Mouse (Mus musculus) lung, embryonic 14.5 days (tissue): ENCODE results near the gene Fth1. TPM values are rescaled to one million over a fixed set of nuclear protein-coding genes. Genes with fewer than 3 reads are reported as not detected.

Experiments
- ATAC-seq: fragments of 200-750 bp; cut with Nextera tagmentation; 2 replicates; pipeline ENCODE4 v1.8.0; 2017; ENCODE audit warnings: mild to moderate bottlenecking, moderate TSS enrichment, moderate library complexity; ENCODE audit not compliant: insufficient read depth
- DNase-seq: peaks from one replicate; pipeline ENCODE4 v3.0.0-alpha.2; 2015
- H3K27ac ChIP-seq: fragments of 300-500 bp; sonication (generic); 2 replicates; pipeline ENCODE4 v1.5.1; 2014; ENCODE audit warnings: low read depth, mild to moderate bottlenecking, moderate library complexity
- H3K27me3 ChIP-seq: fragments of 300-500 bp; sonication (generic); 2 replicates; pipeline ENCODE4 v1.6.1; 2014; ENCODE audit warnings: low read length, control low read depth; ENCODE audit not compliant: insufficient read depth
- H3K36me3 ChIP-seq: fragments of 300-500 bp; sonication (generic); 2 replicates; pipeline ENCODE4 v1.6.1; 2014; ENCODE audit warnings: control low read depth; ENCODE audit not compliant: insufficient read depth
- H3K4me1 ChIP-seq: fragments of 300-500 bp; sonication (generic); 2 replicates; pipeline ENCODE4 v1.6.1; 2014; ENCODE audit warnings: antibody characterized with exemption, control low read depth; ENCODE audit not compliant: insufficient read depth
- H3K4me2 ChIP-seq: fragments of 300-500 bp; sonication (generic); 2 replicates; pipeline ENCODE4 v1.6.1; 2014; ENCODE audit warnings: mild to moderate bottlenecking
- H3K4me3 ChIP-seq: fragments of 300-500 bp; sonication (generic); 2 replicates; pipeline ENCODE4 v1.5.1; 2014; ENCODE audit warnings: low read depth, low read length
- H3K9ac ChIP-seq: fragments of 300-500 bp; sonication (generic); 2 replicates; pipeline ENCODE4 v1.6.1; 2014
- H3K9me3 ChIP-seq: fragments of 300-500 bp; sonication (generic); 2 replicates; pipeline ENCODE4 v1.6.1; 2016; ENCODE audit warnings: low read depth, low read length, control low read depth
- CTCF ChIP-seq: IDR thresholded peaks from 2 replicates; pipeline ENCODE4 v1.5.1; 2016; ENCODE audit warnings: antibody characterized with exemption, low read depth
- WGBS: fragments of 180-500 bp; shearing (Covaris S2); extraction: QIAGEN DNeasy Blood & Tissue Kit; methylation state at CpG from one replicate; pipeline ENCODE4 v1.1.7; 2014; 5-methylcytosine and 5-hydroxymethylcytosine counted together
- polyA plus RNA-seq: library from polyadenylated mRNA; unstranded; fragments of >200 nt; fragmentation: Nextera tagmentation; extraction: Ambion mirVana; gene quantifications from 2 replicates; pipeline ENCODE4 v1.2.1, GENCODE M21; 2014

Fth1 gene
- polyA plus RNA-seq, 1 experiment from 2014 or later = 1,692 TPM

DNA sequence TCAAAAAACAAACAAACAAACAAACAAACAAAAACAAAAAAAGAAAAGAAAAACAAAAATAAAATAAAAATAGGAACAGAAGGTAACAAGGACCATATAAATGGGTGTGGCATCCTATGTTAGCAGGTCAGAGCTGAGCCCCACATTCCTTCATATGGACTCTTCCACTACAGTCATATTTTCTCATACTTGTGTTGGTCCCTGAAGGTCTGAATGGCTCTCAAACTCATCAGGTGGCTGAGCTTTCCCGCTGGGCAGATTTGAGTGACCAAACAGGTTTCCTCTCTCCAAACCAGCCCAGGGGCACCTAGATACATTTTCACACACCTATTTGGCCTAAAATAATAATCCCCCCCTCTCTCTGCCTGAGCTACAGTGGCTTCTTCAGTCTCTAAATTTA is 31.0 kb downstream of the Fth1 start:
- Histone ChIP-seq H3K27me3 (no peaks in the 10 kb centered on the region), H3K4me2 (no peak overlapping the region), H3K27ac (no peak overlapping the region), H3K9ac (no peak overlapping the region), H3K4me1 (peaks cover 11% of the 10 kb centered on the region; the same call in 1 of the 2 replicates), H3K9me3 (no peaks in the 10 kb centered on the region), H3K4me3 (no peak overlapping the region), H3K36me3 (no peaks in the 10 kb centered on the region)
- no peak for DNase-seq
- WGBS = 59% methylated on average over 1 of the region's 1 CpGs
- no peak for TF ChIP-seq CTCF
- ATAC-seq = no peak

DNA sequence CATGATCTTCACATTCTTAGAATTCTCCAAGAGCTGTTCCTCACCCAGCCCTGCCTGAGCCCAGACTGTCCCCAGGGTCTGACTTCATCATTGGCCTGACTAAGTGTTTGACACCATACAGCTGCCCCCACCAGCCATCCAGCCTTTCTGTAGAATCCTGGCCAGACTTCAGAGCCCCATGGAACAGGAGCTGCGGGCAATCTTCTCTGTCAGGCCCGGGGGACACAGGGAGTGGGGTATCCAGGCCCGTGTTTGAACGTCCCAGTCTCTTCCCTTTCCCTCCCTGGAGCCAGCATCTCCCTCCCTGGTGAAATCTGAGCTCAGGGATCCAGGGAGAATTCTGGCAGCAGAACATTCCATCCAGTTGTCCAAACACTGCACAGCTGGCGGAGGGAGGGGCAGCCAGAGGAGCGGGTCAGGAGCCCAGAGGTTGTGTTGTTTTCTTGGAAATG is 32.5 kb downstream of the Fth1 start:
- Histone ChIP-seq H3K27ac (peak overlapping the region; percentile 88), H3K4me2 (no peak overlapping the region), H3K27me3 (no peaks in the 10 kb centered on the region), H3K4me3 (no peak overlapping the region), H3K36me3 (no peaks in the 10 kb centered on the region), H3K9ac (peak overlapping the region; percentile 40; the same call in 1 of the 2 replicates), H3K4me1 (peaks cover 11% of the 10 kb centered on the region; the same call in 1 of the 2 replicates), H3K9me3 (no peaks in the 10 kb centered on the region)
- peak; percentile 80 for ATAC-seq
- TF ChIP-seq CTCF = no peak
- 6% methylated on average over 6 of the region's 6 CpGs for WGBS
- DNase-seq = peak; percentile 87

DNA sequence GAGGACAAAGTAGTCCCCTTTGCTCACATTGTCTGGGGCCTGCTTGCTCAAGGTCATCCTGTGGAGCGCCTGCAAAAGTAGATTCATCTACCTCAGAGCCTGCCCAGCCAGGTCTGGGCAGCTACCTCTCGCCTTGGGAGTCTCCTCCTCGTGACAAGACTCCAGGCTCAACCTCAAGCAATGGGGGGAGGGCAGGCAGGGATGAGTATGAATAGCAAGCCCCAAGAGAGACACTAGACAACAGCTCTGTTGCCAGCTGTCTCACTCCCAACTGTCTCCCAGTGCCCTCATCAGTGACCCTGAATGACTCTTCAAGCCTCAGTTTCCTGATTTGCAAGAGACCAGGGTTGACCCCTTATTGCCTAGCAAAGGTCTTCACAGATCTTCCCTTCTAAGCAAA is 33.0 kb downstream of the Fth1 start:
- H3K4me3 ChIP-seq = no peak overlapping the region

DNA sequence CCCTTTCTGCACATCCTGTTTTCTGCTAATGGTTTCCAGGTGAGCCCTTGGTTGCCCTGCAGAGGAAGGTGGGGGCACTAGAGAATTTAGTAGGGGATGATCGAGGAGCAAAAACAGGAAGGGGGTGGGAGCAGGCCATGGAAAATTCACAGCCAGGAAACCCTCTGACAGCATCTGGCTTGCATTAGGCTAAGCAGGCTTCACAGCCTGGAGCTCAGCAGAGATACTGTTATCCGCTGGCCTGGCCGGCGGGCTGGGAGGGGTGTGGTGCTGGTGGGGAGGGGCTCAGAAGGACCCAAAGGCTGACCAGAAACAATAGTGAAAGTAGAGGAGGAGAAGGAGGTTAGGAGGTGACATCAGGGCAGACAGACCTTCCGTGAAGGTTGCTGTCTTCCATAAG is 33.5 kb downstream of the Fth1 start:
- Histone ChIP-seq H3K27ac (peak overlapping the region; percentile 88), H3K4me3 (no peak overlapping the region), H3K4me1 (peaks cover 11% of the 10 kb centered on the region; the same call in 1 of the 2 replicates), H3K36me3 (no peaks in the 10 kb centered on the region), H3K9me3 (no peaks in the 10 kb centered on the region), H3K27me3 (no peaks in the 10 kb centered on the region), H3K4me2 (peak overlapping the region; percentile 11; the same call in 1 of the 2 replicates), H3K9ac (no peak overlapping the region)
- WGBS = 37% methylated on average over 5 of the region's 5 CpGs
- ATAC-seq (no peak), DNase-seq (no peak)
- TF ChIP-seq CTCF = no peak

More for the DNA sequence above, 33.0 kb downstream of the Fth1 start:
- TF ChIP-seq CTCF = no peak
- Histone ChIP-seq H3K9ac (no peak overlapping the region), H3K36me3 (no peaks in the 10 kb centered on the region), H3K27me3 (no peaks in the 10 kb centered on the region), H3K4me2 (no peak overlapping the region), H3K4me1 (peaks cover 11% of the 10 kb centered on the region; the same call in 1 of the 2 replicates), H3K27ac (peak overlapping the region; percentile 88), H3K9me3 (no peaks in the 10 kb centered on the region)
- WGBS = 16% methylated on average over 3 of the region's 3 CpGs
- DNase-seq (no peak), ATAC-seq (no peak)

DNA sequence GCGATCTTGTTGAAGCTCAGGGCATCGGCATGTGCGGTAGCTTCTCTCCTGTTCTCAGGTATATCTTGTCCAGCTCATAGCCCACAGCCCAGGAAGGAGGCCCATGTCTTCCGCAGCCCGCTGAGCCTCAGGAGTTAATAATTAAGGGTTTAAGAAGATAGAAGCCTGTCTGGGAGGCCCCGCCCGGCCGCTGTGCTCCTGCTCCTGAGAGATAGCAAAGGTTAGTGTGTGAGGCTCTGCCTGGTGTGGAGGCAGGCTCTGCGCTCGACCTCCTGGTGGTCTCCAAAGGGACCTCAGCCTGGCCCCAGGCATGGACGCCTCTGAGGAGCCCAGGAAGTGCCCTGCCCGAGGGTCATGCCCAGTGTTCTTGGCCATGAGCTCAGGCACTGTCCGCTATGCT is 34.4 kb downstream of the Fth1 start:
- peak overlapping the region; percentile 41; the same call in 1 of the 2 replicates for H3K9ac ChIP-seq
- H3K36me3 ChIP-seq = no peaks in the 10 kb centered on the region
- WGBS = 64% methylated on average over 13 of the region's 13 CpGs
- H3K27me3 ChIP-seq = no peaks in the 10 kb centered on the region
- H3K4me2 ChIP-seq = peak overlapping the region; percentile 11; the same call in 1 of the 2 replicates
- H3K9me3 ChIP-seq = no peaks in the 10 kb centered on the region
- no peak for ATAC-seq
- TF ChIP-seq CTCF = no peak
- no peak for DNase-seq
- peak overlapping the region; percentile 64; the same call in 1 of the 2 replicates for H3K27ac ChIP-seq
- H3K4me3 ChIP-seq = peak overlapping the region; percentile 22; the same call in 1 of the 2 replicates
- peaks cover 11% of the 10 kb centered on the region; the same call in 1 of the 2 replicates for H3K4me1 ChIP-seq

DNA sequence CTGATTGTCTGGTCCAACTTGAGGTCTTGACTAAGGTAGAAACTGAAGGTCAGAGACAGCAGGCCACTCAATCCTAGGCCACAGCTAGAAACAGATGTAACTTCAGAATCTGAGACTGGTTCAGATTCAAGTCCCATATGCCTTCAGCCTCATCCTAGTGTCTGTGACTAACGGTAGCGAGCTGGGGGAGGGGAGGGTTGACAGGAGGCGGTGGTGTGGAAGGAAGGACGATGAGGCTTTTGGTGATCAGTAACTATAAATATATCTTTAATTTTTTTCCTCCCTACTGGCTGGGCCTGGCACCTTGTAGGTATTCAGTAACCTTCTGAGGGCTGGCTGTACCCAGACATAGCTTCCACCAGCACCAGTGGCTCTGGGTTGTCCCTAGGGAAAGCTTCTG is 35.0 kb downstream of the Fth1 start:
- WGBS = 43% methylated on average over 4 of the region's 4 CpGs
- Histone ChIP-seq H3K27ac (peak overlapping the region; percentile 30), H3K9me3 (no peaks in the 10 kb centered on the region), H3K9ac (peak overlapping the region; percentile 29; the same call in 1 of the 2 replicates), H3K36me3 (no peaks in the 10 kb centered on the region), H3K4me3 (peak overlapping the region; percentile 22; the same call in 1 of the 2 replicates), H3K27me3 (no peaks in the 10 kb centered on the region), H3K4me2 (no peak overlapping the region), H3K4me1 (peaks cover 11% of the 10 kb centered on the region; the same call in 1 of the 2 replicates)
- TF ChIP-seq CTCF = no peak
- no peak for ATAC-seq
- DNase-seq = no peak

DNA sequence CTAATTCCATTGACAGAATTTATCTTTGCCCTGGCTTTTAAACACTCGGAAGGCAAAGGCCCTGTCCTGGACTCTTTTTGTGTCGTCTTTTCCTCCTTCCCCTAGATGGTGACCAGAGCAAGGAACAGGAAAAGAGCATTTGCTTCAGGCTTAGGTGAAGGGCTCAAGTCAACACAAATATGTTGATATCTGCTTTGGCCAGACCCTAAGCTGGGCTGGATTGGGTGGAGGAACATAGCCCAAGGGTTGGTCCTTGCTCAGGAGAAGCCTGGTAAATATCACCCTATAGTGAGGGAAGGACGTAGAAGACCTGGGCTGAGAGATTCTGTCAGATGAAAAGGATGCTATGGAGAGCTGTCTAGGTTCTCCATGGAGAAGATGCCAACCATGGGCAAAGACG is 35.8 kb downstream of the Fth1 start:
- H3K36me3 ChIP-seq = no peaks in the 10 kb centered on the region
- H3K4me2 ChIP-seq = no peak overlapping the region; the same call in 1 of the 2 replicates
- no peak overlapping the region; the same call in 1 of the 2 replicates for H3K9ac ChIP-seq
- H3K9me3 ChIP-seq = no peaks in the 10 kb centered on the region
- no peaks in the 10 kb centered on the region for H3K27me3 ChIP-seq
- WGBS = 79% methylated on average over 4 of the region's 4 CpGs
- DNase-seq (no peak), ATAC-seq (no peak)
- H3K27ac ChIP-seq = peak overlapping the region; percentile 30; the same call in 1 of the 2 replicates
- TF ChIP-seq CTCF = no peak
- peaks cover 11% of the 10 kb centered on the region; the same call in 1 of the 2 replicates for H3K4me1 ChIP-seq
- H3K4me3 ChIP-seq = peak overlapping the region; percentile 22; the same call in 1 of the 2 replicates
